ENCODE assay signal across 12 mouse cellular contexts in genomic region chr9:121343122-121343876, GRCm38 (mm10). TPM values are rescaled to one million over a fixed set of nuclear protein-coding genes. Genes with fewer than 3 reads are reported as not detected.
DNase-seq lines count a peak whose midpoint lies in the region; ATAC-seq and TF ChIP-seq lines count a peak whose summit lies in the region.
"Had no signal": no experiment of that assay in that cellular context is flagged by ENCODE, and none has a peak within 500 bp of the region (broad histone marks: within the 10 kb centered on the region; RNA-seq: fewer than 3 reads in every experiment).

No protein-coding gene starts in this region.

- peak; percentile 31; the same call in 1 of the 2 replicates for TF ChIP-seq CTCF in gastrocnemius, adult 2 months (IDR thresholded peaks at IDR 0.05)
- peak; percentile 37 for TF ChIP-seq CTCF in E14TG2a.4 (conservative IDR thresholded peaks at IDR 0.05; ENCODE audit: low read length)

- H3K27ac ChIP-seq in gastrocnemius, adult 2 months: peak overlapping the region; percentile 88
- no peak overlapping the region for H3K27ac ChIP-seq in kidney, embryonic 15.5 days
- H3K27ac ChIP-seq in embryonic facial prominence, embryonic 13.5 days: peak overlapping the region; percentile 28; the same call in 1 of the 2 replicates
- H3K27ac ChIP-seq: intestine, embryonic 15.5 days; lung, embryonic 15.5 days had no signal

- no peaks in the 10 kb centered on the region for H3K27me3 ChIP-seq in kidney, embryonic 15.5 days
- no peaks in the 10 kb centered on the region for H3K27me3 ChIP-seq in E14TG2a.4 (ENCODE audit: insufficient read depth, low read length)
- no peaks in the 10 kb centered on the region for H3K27me3 ChIP-seq in embryonic facial prominence, embryonic 13.5 days
- H3K27me3 ChIP-seq: intestine, embryonic 15.5 days; lung, embryonic 15.5 days had no signal

- no peak overlapping the region for H3K4me3 ChIP-seq in gastrocnemius, adult 2 months
- H3K4me3 ChIP-seq in kidney, embryonic 15.5 days (replicated peaks): no peak overlapping the region
- H3K4me3 ChIP-seq in E14TG2a.4 (replicated peaks; ENCODE audit: low read length): peak overlapping the region; percentile 11; the same call in 1 of the 2 replicates
- H3K4me3 ChIP-seq in embryonic facial prominence, embryonic 13.5 days: no peak overlapping the region
- H3K4me3 ChIP-seq: intestine, embryonic 15.5 days; lung, embryonic 15.5 days had no signal

- H3K4me2 ChIP-seq in kidney, embryonic 15.5 days: no peak overlapping the region
- no peak overlapping the region for H3K4me2 ChIP-seq in embryonic facial prominence, embryonic 13.5 days
- H3K4me2 ChIP-seq: intestine, embryonic 15.5 days; lung, embryonic 15.5 days had no signal

- ATAC-seq in kidney, embryonic 15.5 days (replicated peaks; ENCODE audit: low FRiP score): no peak
- ATAC-seq in embryonic facial prominence, embryonic 13.5 days (ENCODE audit: insufficient number of reproducible peaks, insufficient read depth, low FRiP score, low TSS enrichment, low read depth): no peak
- ATAC-seq: intestine, embryonic 15.5 days had no signal

- no peaks in the 10 kb centered on the region; the same call in 1 of the 2 replicates for H3K36me3 ChIP-seq in kidney, embryonic 15.5 days
- H3K36me3 ChIP-seq in E14TG2a.4 (ENCODE audit: insufficient read depth, low read length): peaks cover 28% of the 10 kb centered on the region
- H3K36me3 ChIP-seq in embryonic facial prominence, embryonic 13.5 days: no peaks in the 10 kb centered on the region; the same call in 1 of the 2 replicates
- H3K36me3 ChIP-seq: intestine, embryonic 15.5 days; lung, embryonic 15.5 days had no signal

- intact Hi-C loops in gastrocnemius, adult 2 months (cut with DNase I): no loop called here

- no peaks in the 10 kb centered on the region for H3K9me3 ChIP-seq in kidney, embryonic 15.5 days (replicated peaks)
- H3K9me3 ChIP-seq in E14TG2a.4 (ENCODE audit: low read length): peaks cover 5% of the 10 kb centered on the region; the same call in 1 of the 2 replicates
- H3K9me3 ChIP-seq in embryonic facial prominence, embryonic 13.5 days: no peaks in the 10 kb centered on the region
- H3K9me3 ChIP-seq: intestine, embryonic 15.5 days; lung, embryonic 15.5 days had no signal

- H3K4me1 ChIP-seq in kidney, embryonic 15.5 days: peaks cover 18% of the 10 kb centered on the region
- H3K4me1 ChIP-seq in E14TG2a.4 (replicated peaks; ENCODE audit: low read depth, low read length): peaks cover 96% of the 10 kb centered on the region
- H3K4me1 ChIP-seq in embryonic facial prominence, embryonic 13.5 days: peaks cover 33% of the 10 kb centered on the region

- no peak for DNase-seq in gastrocnemius, adult 2 months
- DNase-seq in gastrocnemius, postnatal 10 days: no peak
- peak; percentile 70 for DNase-seq in kidney, adult 9 months
- no peak for DNase-seq in urinary bladder, postnatal 10 days (ENCODE audit: low spot score)
- DNase-seq in urinary bladder, postnatal 14 days (ENCODE audit: low spot score): no peak
- DNase-seq: B cell, adult 2 months; cerebellum, adult 9-11 months had no signal

- 84% methylated on average over 14 of the region's 14 CpGs for WGBS in kidney, embryonic 15.5 days
- 84% methylated on average over 14 of the region's 14 CpGs for WGBS in embryonic facial prominence, embryonic 13.5 days

- no peak overlapping the region for H3K9ac ChIP-seq in kidney, embryonic 15.5 days
- H3K9ac ChIP-seq in embryonic facial prominence, embryonic 13.5 days: no peak overlapping the region
- H3K9ac ChIP-seq: intestine, embryonic 15.5 days; lung, embryonic 15.5 days had no signal

RNA-seq across cellular contexts. Expression of gene Trak1, which starts 46.0 kb away (rescaled TPM):
- total RNA-seq in gastrocnemius, adult 2 months (2021): 100 to 1,000 TPM; 156 to 204 TPM
- 100 to 1,000 TPM; 203 to 207 TPM for total RNA-seq in gastrocnemius, postnatal 10 days (2021)
- 15.1 and 18.7 TPM in 2 replicates for polyA plus RNA-seq in kidney, embryonic 15.5 days (2015; fragmentation: Nextera tagmentation; extraction: Ambion mirVana)
- 17.7 and 17.8 TPM in 2 replicates for polyA plus RNA-seq in embryonic facial prominence, embryonic 13.5 days (2015; fragmentation: Nextera tagmentation; extraction: Ambion mirVana)
